Mouse (Mus musculus): ENCODE measurements around the gene Zfp423. TPM values are rescaled to one million over a fixed set of nuclear protein-coding genes. Genes with fewer than 3 reads are reported as not detected.

The Zfp423 gene
- polyA plus RNA-seq, 1 experiment from 2014 or later: 27.9 TPM

GRCm38 (mm10) chr8:87832381-87833325 lies 126.7 kb downstream of the Zfp423 start:
- WGBS: 18% methylated on average over 23 of the region's 23 CpGs
- Histone ChIP-seq H3K4me1 (ENCODE audit: control insufficient read depth, insufficient read depth, low read length) (peaks cover 75% of the 10 kb centered on the region), H3K9me3 (replicated peaks; ENCODE audit: control insufficient read depth, low read length) (no peaks in the 10 kb centered on the region), H3K4me2 (ENCODE audit: low read length) (no peak overlapping the region; the same call in 1 of the 2 replicates), H3K9ac (ENCODE audit: low read length) (peak overlapping the region; percentile 25; the same call in 1 of the 2 replicates), H3K27ac (ENCODE audit: low read depth, low read length) (peak overlapping the region; percentile 78), H3K27me3 (replicated peaks; ENCODE audit: control insufficient read depth, insufficient read depth, low read length) (no peaks in the 10 kb centered on the region), H3K4me3 (ENCODE audit: low read depth, low read length) (no peak overlapping the region), H3K36me3 (ENCODE audit: control insufficient read depth, insufficient read depth, low read length) (no peaks in the 10 kb centered on the region)
- no peak for DNase-seq (ENCODE audit: low spot score)
- ATAC-seq: no peak

GRCm38 (mm10) chr8:87831567-87831966 lies 127.8 kb downstream of the Zfp423 start:
- DNase-seq (ENCODE audit: low spot score) (no peak), ATAC-seq (peak; percentile 41)
- H3K9ac ChIP-seq (ENCODE audit: low read length): peak overlapping the region; percentile 18; the same call in 1 of the 2 replicates
- no peaks in the 10 kb centered on the region for H3K27me3 ChIP-seq (replicated peaks; ENCODE audit: control insufficient read depth, insufficient read depth, low read length)
- no peak overlapping the region for H3K4me2 ChIP-seq (ENCODE audit: low read length)
- 5% methylated on average over 5 of the region's 5 CpGs for WGBS
- peak overlapping the region; percentile 78 for H3K27ac ChIP-seq (ENCODE audit: low read depth, low read length)
- H3K4me1 ChIP-seq (ENCODE audit: control insufficient read depth, insufficient read depth, low read length): peaks cover 64% of the 10 kb centered on the region
- H3K9me3 ChIP-seq (replicated peaks; ENCODE audit: control insufficient read depth, low read length): no peaks in the 10 kb centered on the region
- no peak overlapping the region for H3K4me3 ChIP-seq (ENCODE audit: low read depth, low read length)
- no peaks in the 10 kb centered on the region for H3K36me3 ChIP-seq (ENCODE audit: control insufficient read depth, insufficient read depth, low read length)

GRCm38 (mm10) chr8:87831116-87831515 lies 128.3 kb downstream of the Zfp423 start:
- Histone ChIP-seq H3K4me1 (ENCODE audit: control insufficient read depth, insufficient read depth, low read length) (peaks cover 60% of the 10 kb centered on the region), H3K27ac (ENCODE audit: low read depth, low read length) (peak overlapping the region; percentile 78; the same call in 1 of the 2 replicates), H3K36me3 (ENCODE audit: control insufficient read depth, insufficient read depth, low read length) (no peaks in the 10 kb centered on the region), H3K9me3 (replicated peaks; ENCODE audit: control insufficient read depth, low read length) (no peaks in the 10 kb centered on the region), H3K9ac (ENCODE audit: low read length) (peak overlapping the region; percentile 18; the same call in 1 of the 2 replicates), H3K27me3 (replicated peaks; ENCODE audit: control insufficient read depth, insufficient read depth, low read length) (no peaks in the 10 kb centered on the region), H3K4me3 (ENCODE audit: low read depth, low read length) (no peak overlapping the region), H3K4me2 (ENCODE audit: low read length) (no peak overlapping the region)
- DNase-seq (ENCODE audit: low spot score) (no peak), ATAC-seq (0 out of 2 replicates have a peak, but pooled peaks have one; percentile 8)
- 8% methylated on average over 9 of the region's 9 CpGs for WGBS

- DNase-seq (ENCODE audit: low spot score): no peak
- Histone ChIP-seq H3K9ac (ENCODE audit: low read length) (no peak overlapping the region), H3K4me2 (ENCODE audit: low read length) (no peak overlapping the region), H3K36me3 (ENCODE audit: control insufficient read depth, insufficient read depth, low read length) (no peaks in the 10 kb centered on the region), H3K4me1 (ENCODE audit: control insufficient read depth, insufficient read depth, low read length) (peaks cover 53% of the 10 kb centered on the region), H3K27me3 (replicated peaks; ENCODE audit: control insufficient read depth, insufficient read depth, low read length) (no peaks in the 10 kb centered on the region), H3K27ac (ENCODE audit: low read depth, low read length) (no peak overlapping the region), H3K9me3 (replicated peaks; ENCODE audit: control insufficient read depth, low read length) (no peaks in the 10 kb centered on the region), H3K4me3 (ENCODE audit: low read depth, low read length) (no peak overlapping the region)
- no peak for ATAC-seq
- WGBS: 15% methylated on average over 6 of the region's 6 CpGs
These were observed 129.2 kb downstream of the Zfp423 start for GRCm38 (mm10) chr8:87830200-87830599.

GRCm38 (mm10) chr8:87826013-87826660 lies 133.3 kb downstream of the Zfp423 start:
- no peak overlapping the region for H3K9ac ChIP-seq (ENCODE audit: low read length)
- no peaks in the 10 kb centered on the region for H3K36me3 ChIP-seq (ENCODE audit: control insufficient read depth, insufficient read depth, low read length)
- WGBS: 81% methylated on average over 9 of the region's 9 CpGs
- no peak overlapping the region for H3K27ac ChIP-seq (ENCODE audit: low read depth, low read length)
- H3K4me2 ChIP-seq (ENCODE audit: low read length): no peak overlapping the region
- H3K27me3 ChIP-seq (replicated peaks; ENCODE audit: control insufficient read depth, insufficient read depth, low read length): no peaks in the 10 kb centered on the region
- DNase-seq (ENCODE audit: low spot score) (no peak), ATAC-seq (no peak)
- no peak overlapping the region for H3K4me3 ChIP-seq (ENCODE audit: low read depth, low read length)
- H3K4me1 ChIP-seq (ENCODE audit: control insufficient read depth, insufficient read depth, low read length): peaks cover 33% of the 10 kb centered on the region
- H3K9me3 ChIP-seq (replicated peaks; ENCODE audit: control insufficient read depth, low read length): no peaks in the 10 kb centered on the region

GRCm38 (mm10) chr8:87823172-87823571 lies 136.2 kb downstream of the Zfp423 start:
- Histone ChIP-seq H3K9me3 (replicated peaks; ENCODE audit: control insufficient read depth, low read length) (no peaks in the 10 kb centered on the region), H3K9ac (ENCODE audit: low read length) (peak overlapping the region; percentile 25; the same call in 1 of the 2 replicates), H3K4me1 (ENCODE audit: control insufficient read depth, insufficient read depth, low read length) (peaks cover 25% of the 10 kb centered on the region), H3K27me3 (replicated peaks; ENCODE audit: control insufficient read depth, insufficient read depth, low read length) (no peaks in the 10 kb centered on the region), H3K27ac (ENCODE audit: low read depth, low read length) (peak overlapping the region; percentile 68; the same call in 1 of the 2 replicates), H3K4me3 (ENCODE audit: low read depth, low read length) (no peak overlapping the region), H3K36me3 (ENCODE audit: control insufficient read depth, insufficient read depth, low read length) (no peaks in the 10 kb centered on the region), H3K4me2 (ENCODE audit: low read length) (no peak overlapping the region)
- WGBS: 6% methylated on average over 7 of the region's 7 CpGs
- no peak for ATAC-seq
- no peak for DNase-seq (ENCODE audit: low spot score)

GRCm38 (mm10) chr8:87822690-87823089 lies 136.7 kb downstream of the Zfp423 start:
- no peaks in the 10 kb centered on the region for H3K9me3 ChIP-seq (replicated peaks; ENCODE audit: control insufficient read depth, low read length)
- peaks cover 25% of the 10 kb centered on the region for H3K4me1 ChIP-seq (ENCODE audit: control insufficient read depth, insufficient read depth, low read length)
- H3K27me3 ChIP-seq (replicated peaks; ENCODE audit: control insufficient read depth, insufficient read depth, low read length): no peaks in the 10 kb centered on the region
- H3K27ac ChIP-seq (ENCODE audit: low read depth, low read length): peak overlapping the region; percentile 68; the same call in 1 of the 2 replicates
- ATAC-seq (peak; percentile 33), DNase-seq (ENCODE audit: low spot score) (peak; percentile 60)
- H3K9ac ChIP-seq (ENCODE audit: low read length): peak overlapping the region; percentile 25
- peak overlapping the region; percentile 26 for H3K4me2 ChIP-seq (ENCODE audit: low read length)
- no peaks in the 10 kb centered on the region for H3K36me3 ChIP-seq (ENCODE audit: control insufficient read depth, insufficient read depth, low read length)
- 4% methylated on average over 12 of the region's 12 CpGs for WGBS
- H3K4me3 ChIP-seq (ENCODE audit: low read depth, low read length): no peak overlapping the region

- 17% methylated on average over 11 of the region's 11 CpGs for WGBS
- H3K4me3 ChIP-seq (ENCODE audit: low read depth, low read length): no peak overlapping the region
- ATAC-seq: peak; percentile 22; the same call in 1 of the 2 replicates
- peaks cover 25% of the 10 kb centered on the region for H3K4me1 ChIP-seq (ENCODE audit: control insufficient read depth, insufficient read depth, low read length)
- no peaks in the 10 kb centered on the region for H3K36me3 ChIP-seq (ENCODE audit: control insufficient read depth, insufficient read depth, low read length)
- peak; percentile 50 for DNase-seq (ENCODE audit: low spot score)
- H3K9ac ChIP-seq (ENCODE audit: low read length): peak overlapping the region; percentile 25; the same call in 1 of the 2 replicates
- peak overlapping the region; percentile 68 for H3K27ac ChIP-seq (ENCODE audit: low read depth, low read length)
- no peaks in the 10 kb centered on the region for H3K9me3 ChIP-seq (replicated peaks; ENCODE audit: control insufficient read depth, low read length)
- H3K4me2 ChIP-seq (ENCODE audit: low read length): peak overlapping the region; percentile 26
- H3K27me3 ChIP-seq (replicated peaks; ENCODE audit: control insufficient read depth, insufficient read depth, low read length): no peaks in the 10 kb centered on the region
These were observed 137.2 kb downstream of the Zfp423 start for GRCm38 (mm10) chr8:87822175-87822574.
